Mouse (Mus musculus) thymus, postnatal 4 days (tissue): ENCODE data around the gene Mpzl1.

Experiments used
- DNase-seq: peaks from one replicate; pipeline ENCODE4 v3.0.0; 2021

The Mpzl1 gene

GRCm38 (mm10) chr1:165576005-165576404 is 58.3 kb downstream of the Mpzl1 start:
- DNase-seq, result no peak

- DNase-seq, result no peak
Measured at GRCm38 (mm10) chr1:165567466-165567865, 66.9 kb downstream of the Mpzl1 start.

- DNase-seq, result no peak
Measured at GRCm38 (mm10) chr1:165565283-165565682, 69.1 kb downstream of the Mpzl1 start.

GRCm38 (mm10) chr1:165559073-165559472 is 75.3 kb downstream of the Mpzl1 start:
- DNase-seq, result no peak

- DNase-seq, result no peak
Measured at GRCm38 (mm10) chr1:165556711-165557110, 77.6 kb downstream of the Mpzl1 start.
